Mouse (Mus musculus) liver, embryonic 13.5 days (tissue): ENCODE results near the gene C1ql1. TPM values are rescaled to one million over a fixed set of nuclear protein-coding genes. Genes with fewer than 3 reads are reported as not detected.

Experiments used
- ATAC-seq: fragments of 200-750 bp; cut with Nextera tagmentation; 2 replicates; pipeline ENCODE4 v1.8.0; 2017; ENCODE audit warnings: low read depth, mild to moderate bottlenecking, moderate number of reproducible peaks, moderate library complexity
- DNase-seq: peaks from one replicate; pipeline ENCODE4 v3.0.0; 2022
- H3K27ac ChIP-seq: fragments of 300-500 bp; sonication (generic); 2 replicates; pipeline ENCODE4 v1.5.1; 2015; ENCODE audit warnings: moderate library complexity, mild to moderate bottlenecking, inconsistent platforms
- H3K27me3 ChIP-seq: fragments of 300-500 bp; sonication (generic); 2 replicates; pipeline ENCODE4 v1.6.1; 2015; ENCODE audit warnings: mild to moderate bottlenecking, inconsistent platforms
- H3K36me3 ChIP-seq: fragments of 300-500 bp; sonication (generic); 2 replicates; pipeline ENCODE4 v1.6.1; 2015; ENCODE audit warnings: mild to moderate bottlenecking, inconsistent platforms
- H3K4me1 ChIP-seq: fragments of 300-500 bp; sonication (generic); replicated peaks from 2 replicates; pipeline ENCODE4 v1.6.1; 2015; ENCODE audit warnings: inconsistent platforms
- H3K4me2 ChIP-seq: fragments of 300-500 bp; sonication (generic); 2 replicates; pipeline ENCODE4 v1.6.1; 2015; ENCODE audit warnings: inconsistent platforms, mild to moderate bottlenecking, moderate library complexity
- H3K4me3 ChIP-seq: fragments of 300-500 bp; sonication (generic); replicated peaks from 2 replicates; pipeline ENCODE4 v1.5.1; 2015; ENCODE audit warnings: mild to moderate bottlenecking, inconsistent platforms
- H3K9ac ChIP-seq: fragments of 300-500 bp; sonication (generic); 2 replicates; pipeline ENCODE4 v1.6.1; 2015; ENCODE audit warnings: mild to moderate bottlenecking, inconsistent platforms
- H3K9me3 ChIP-seq: fragments of 300-500 bp; sonication (generic); replicated peaks from 2 replicates; pipeline ENCODE4 v1.6.1; 2016; ENCODE audit warnings: inconsistent platforms
- WGBS: fragments of 180-500 bp; shearing (Covaris S2); methylation state at CpG from one replicate; pipeline ENCODE4 v1.1.7; 2015; ENCODE audit not compliant: insufficient replicate concordance; 5-methylcytosine and 5-hydroxymethylcytosine counted together
- polyA plus RNA-seq: library from polyadenylated mRNA; unstranded; fragments of >200 nt; fragmentation: Nextera tagmentation; extraction: Ambion mirVana; gene quantifications from 2 replicates; pipeline ENCODE4 v1.2.1, GENCODE M21; 2015

Gene C1ql1
- polyA plus RNA-seq, 1 experiment from 2014 or later = 0.10 TPM

GRCm38 (mm10) chr11:102930672-102931071 is 15.8 kb downstream of the C1ql1 start:
- H3K27ac ChIP-seq = no peak overlapping the region
- H3K9me3 ChIP-seq = no peaks in the 10 kb centered on the region
- no peak overlapping the region for H3K4me3 ChIP-seq
- H3K4me2 ChIP-seq = no peak overlapping the region
- peaks cover 44% of the 10 kb centered on the region for H3K27me3 ChIP-seq
- WGBS = 58% methylated on average over 10 of the region's 10 CpGs
- DNase-seq (no peak), ATAC-seq (no peak)
- H3K4me1 ChIP-seq = peaks cover 9% of the 10 kb centered on the region
- H3K36me3 ChIP-seq = no peaks in the 10 kb centered on the region
- no peak overlapping the region for H3K9ac ChIP-seq

GRCm38 (mm10) chr11:102925351-102925717 is 21.2 kb downstream of the C1ql1 start:
- ATAC-seq (peak; percentile 41), DNase-seq (no peak)
- peaks cover 5% of the 10 kb centered on the region; the same call in 1 of the 2 replicates for H3K27me3 ChIP-seq
- peak overlapping the region; percentile 77 for H3K4me2 ChIP-seq
- H3K36me3 ChIP-seq = peaks cover 27% of the 10 kb centered on the region
- WGBS = 0% methylated on average over 10 of the region's 10 CpGs
- peaks cover 46% of the 10 kb centered on the region for H3K4me1 ChIP-seq
- peak overlapping the region; percentile 95 for H3K27ac ChIP-seq
- H3K9me3 ChIP-seq = no peaks in the 10 kb centered on the region
- H3K4me3 ChIP-seq = peak overlapping the region; percentile 86
- H3K9ac ChIP-seq = peak overlapping the region; percentile 93

GRCm38 (mm10) chr11:102924557-102925350 is 21.7 kb downstream of the C1ql1 start, which contains the start of gene Kif18b:
TSS of gene Kif18b (minus strand) at chr11:102925124.
- under 1% methylated on average over 62 of the region's 62 CpGs for WGBS
- H3K36me3 ChIP-seq = peaks cover 31% of the 10 kb centered on the region
- H3K27me3 ChIP-seq = 0 out of 2 replicates have a peak, but pooled peaks cover 4% of the 10 kb centered on the region
- H3K27ac ChIP-seq = peak within 1 kb of the TSS; percentile 95
- H3K9ac ChIP-seq = peak within 1 kb of the TSS; percentile 93
- H3K9me3 ChIP-seq = no peaks in the 10 kb centered on the region
- H3K4me1 ChIP-seq = peaks cover 46% of the 10 kb centered on the region
- ATAC-seq (peak; percentile 91), DNase-seq (peak; percentile 93)
- H3K4me3 ChIP-seq = peak within 1 kb of the TSS; percentile 86
- peak within 1 kb of the TSS; percentile 77 for H3K4me2 ChIP-seq

- Histone ChIP-seq H3K27me3 (no peaks in the 10 kb centered on the region), H3K9ac (0 out of 2 replicates have a peak overlapping the region, but pooled peaks have one; percentile 23), H3K27ac (no peak overlapping the region), H3K36me3 (peaks cover 45% of the 10 kb centered on the region), H3K4me1 (peaks cover 44% of the 10 kb centered on the region), H3K9me3 (no peaks in the 10 kb centered on the region), H3K4me2 (no peak overlapping the region; the same call in 1 of the 2 replicates), H3K4me3 (peak overlapping the region; percentile 6; the same call in 1 of the 2 replicates)
- ATAC-seq = no peak
- 84% methylated on average over 6 of the region's 6 CpGs for WGBS
- no peak for DNase-seq
Observed at GRCm38 (mm10) chr11:102921491-102921890, 25.0 kb downstream of the C1ql1 start.

GRCm38 (mm10) chr11:102918077-102918476 is 28.4 kb downstream of the C1ql1 start:
- H3K9ac ChIP-seq = no peak overlapping the region
- H3K9me3 ChIP-seq = no peaks in the 10 kb centered on the region
- H3K4me2 ChIP-seq = no peak overlapping the region
- H3K27me3 ChIP-seq = no peaks in the 10 kb centered on the region
- peaks cover 79% of the 10 kb centered on the region for H3K36me3 ChIP-seq
- ATAC-seq = no peak
- no peak overlapping the region for H3K4me3 ChIP-seq
- no peak for DNase-seq
- no peak overlapping the region for H3K27ac ChIP-seq
- 89% methylated on average over 4 of the region's 4 CpGs for WGBS
- H3K4me1 ChIP-seq = peaks cover 25% of the 10 kb centered on the region

- H3K4me3 ChIP-seq = no peak overlapping the region
- no peaks in the 10 kb centered on the region for H3K9me3 ChIP-seq
- DNase-seq (no peak), ATAC-seq (no peak)
- WGBS = 86% methylated on average over 9 of the region's 9 CpGs
- H3K27ac ChIP-seq = no peak overlapping the region
- no peaks in the 10 kb centered on the region for H3K27me3 ChIP-seq
- H3K4me1 ChIP-seq = no peaks in the 10 kb centered on the region; the same call in 1 of the 2 replicates
- peaks cover 79% of the 10 kb centered on the region for H3K36me3 ChIP-seq
- no peak overlapping the region for H3K4me2 ChIP-seq
- no peak overlapping the region for H3K9ac ChIP-seq
Observed at GRCm38 (mm10) chr11:102915380-102915779, 31.1 kb downstream of the C1ql1 start.

GRCm38 (mm10) chr11:102911376-102911775 is 35.1 kb downstream of the C1ql1 start:
- Histone ChIP-seq H3K9me3 (no peaks in the 10 kb centered on the region), H3K27ac (no peak overlapping the region), H3K36me3 (peaks cover 99% of the 10 kb centered on the region), H3K4me2 (no peak overlapping the region), H3K27me3 (no peaks in the 10 kb centered on the region), H3K4me1 (no peaks in the 10 kb centered on the region), H3K9ac (no peak overlapping the region), H3K4me3 (no peak overlapping the region)
- DNase-seq = no peak
- WGBS = 82% methylated on average over 7 of the region's 7 CpGs
- no peak for ATAC-seq

GRCm38 (mm10) chr11:102903654-102904053 is 42.8 kb downstream of the C1ql1 start:
- DNase-seq = no peak
- 80% methylated on average over 7 of the region's 7 CpGs for WGBS

GRCm38 (mm10) chr11:102902107-102902506 is 44.4 kb downstream of the C1ql1 start:
- ATAC-seq = no peak
- H3K9ac ChIP-seq = no peak overlapping the region
- WGBS = 75% methylated on average over 5 of the region's 5 CpGs
- H3K27me3 ChIP-seq = peaks cover 6% of the 10 kb centered on the region
- H3K4me1 ChIP-seq = peaks cover 22% of the 10 kb centered on the region
- H3K36me3 ChIP-seq = peaks cover 31% of the 10 kb centered on the region
- DNase-seq = no peak
- H3K9me3 ChIP-seq = no peaks in the 10 kb centered on the region
- no peak overlapping the region for H3K27ac ChIP-seq
- no peak overlapping the region for H3K4me3 ChIP-seq
- H3K4me2 ChIP-seq = no peak overlapping the region

More at GRCm38 (mm10) chr11:102903654-102904053, 42.8 kb downstream of the C1ql1 start:
- Histone ChIP-seq H3K36me3 (peaks cover 47% of the 10 kb centered on the region), H3K27me3 (no peaks in the 10 kb centered on the region; the same call in none of the 2 replicates), H3K27ac (no peak overlapping the region), H3K4me3 (no peak overlapping the region), H3K9ac (no peak overlapping the region), H3K9me3 (no peaks in the 10 kb centered on the region), H3K4me2 (no peak overlapping the region), H3K4me1 (peaks cover 15% of the 10 kb centered on the region)
- no peak for ATAC-seq

- no peak for DNase-seq
- ATAC-seq = no peak
- H3K9ac ChIP-seq = no peak overlapping the region
- no peak overlapping the region for H3K4me2 ChIP-seq
- peaks cover 12% of the 10 kb centered on the region for H3K27me3 ChIP-seq
- H3K4me1 ChIP-seq = peaks cover 31% of the 10 kb centered on the region
- H3K4me3 ChIP-seq = no peak overlapping the region
- H3K36me3 ChIP-seq = peaks cover 22% of the 10 kb centered on the region
- peak overlapping the region; percentile 1; the same call in 1 of the 2 replicates for H3K27ac ChIP-seq
- WGBS = 52% methylated on average over 4 of the region's 4 CpGs
- H3K9me3 ChIP-seq = no peaks in the 10 kb centered on the region
Observed at GRCm38 (mm10) chr11:102901199-102901598, 45.3 kb downstream of the C1ql1 start.

- WGBS = 12% methylated on average over 7 of the region's 7 CpGs
- ATAC-seq = no peak
- H3K4me2 ChIP-seq = no peak within 1 kb of the TSS
Observed at GRCm38 (mm10) chr11:102900763-102901162, 45.7 kb downstream of the C1ql1 start, which contains the start of gene Gfap. TSS of gene Gfap (minus strand) at chr11:102900912.

More at GRCm38 (mm10) chr11:102900763-102901162, 45.7 kb downstream of the C1ql1 start, which contains the start of gene Gfap:
- peaks cover 12% of the 10 kb centered on the region for H3K27me3 ChIP-seq
- H3K9me3 ChIP-seq = no peaks in the 10 kb centered on the region
- peak within 1 kb of the TSS; percentile 1; the same call in 1 of the 2 replicates for H3K27ac ChIP-seq
- H3K36me3 ChIP-seq = peaks cover 18% of the 10 kb centered on the region
- no peak within 1 kb of the TSS for H3K4me3 ChIP-seq
- DNase-seq = peak; percentile 62
- H3K4me1 ChIP-seq = peaks cover 35% of the 10 kb centered on the region
- H3K9ac ChIP-seq = no peak within 1 kb of the TSS
